Mouse (Mus musculus): Measurements from ENCODE around the gene St6galnac6.

DNA sequence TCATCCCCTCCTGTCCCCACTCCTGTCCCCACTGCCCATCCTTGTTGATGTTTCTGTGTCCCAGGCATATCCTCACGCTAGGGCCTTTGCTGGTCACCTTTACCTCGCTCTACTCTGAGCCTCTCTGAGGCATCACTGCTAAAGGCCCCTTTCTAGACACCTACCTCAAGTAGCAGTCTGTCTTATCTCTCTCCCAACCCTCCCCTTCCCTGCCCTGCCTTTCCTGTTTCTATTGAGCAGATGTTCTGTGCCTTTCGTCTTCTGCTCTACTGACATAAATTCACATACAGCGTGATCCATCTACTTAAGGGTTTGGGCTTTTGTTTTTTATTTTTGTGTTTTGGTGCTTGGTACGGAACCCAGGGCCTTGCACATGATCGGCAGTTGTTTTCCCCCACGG, 43.5 kb upstream of the St6galnac6 start:
- no peak for TF ChIP-seq POLR2A (IDR thresholded peaks at IDR 0.05; ENCODE audit: insufficient read depth, low read depth, low read length)
- TF ChIP-seq CTCF (IDR thresholded peaks at IDR 0.05; ENCODE audit: insufficient read depth, low read depth, low read length), result no peak
